Mouse (Mus musculus) forebrain, embryonic 14.5 days (tissue): ENCODE measurements around the gene Chrna1. TPM values are rescaled to one million over a fixed set of nuclear protein-coding genes. Genes with fewer than 3 reads are reported as not detected.

Experiments used
- ATAC-seq: fragments of 200-750 bp; cut with Nextera tagmentation; 2 replicates; pipeline ENCODE4 v1.8.0; 2017; ENCODE audit warnings: mild to moderate bottlenecking, moderate library complexity
- DNase-seq: peaks from one replicate; pipeline ENCODE4 v3.0.0-alpha.2; 2015; ENCODE audit warnings: low spot score
- H3K27ac ChIP-seq: fragments of 300-500 bp; sonication (generic); 2 replicates; pipeline ENCODE4 v1.5.1; 2014; ENCODE audit warnings: low read depth, mild to moderate bottlenecking, control low read depth, low read length, moderate library complexity
- H3K27me3 ChIP-seq: fragments of 300-500 bp; sonication (generic); replicated peaks from 2 replicates; pipeline ENCODE4 v1.6.1; 2014; ENCODE audit warnings: low read length, control low read depth, mixed read lengths; ENCODE audit not compliant: control insufficient read depth, insufficient read depth
- H3K36me3 ChIP-seq: fragments of 300-500 bp; sonication (generic); 2 replicates; pipeline ENCODE4 v1.6.1; 2014; ENCODE audit warnings: low read length, control low read depth; ENCODE audit not compliant: control insufficient read depth, insufficient read depth
- H3K4me1 ChIP-seq: fragments of 300-500 bp; sonication (generic); 2 replicates; pipeline ENCODE4 v1.6.1; 2014; ENCODE audit warnings: antibody characterized with exemption, low read length, control low read depth; ENCODE audit not compliant: control insufficient read depth, insufficient read depth
- H3K4me2 ChIP-seq: fragments of 300-500 bp; sonication (generic); 2 replicates; pipeline ENCODE4 v1.6.1; 2014; ENCODE audit warnings: mild to moderate bottlenecking, control low read depth, low read length
- H3K4me3 ChIP-seq: fragments of 300-500 bp; sonication (generic); 2 replicates; pipeline ENCODE4 v1.5.1; 2014; ENCODE audit warnings: low read depth, low read length, control low read depth
- H3K9ac ChIP-seq: fragments of 300-500 bp; sonication (generic); 2 replicates; pipeline ENCODE4 v1.6.1; 2014; ENCODE audit warnings: mild to moderate bottlenecking, low read length, control low read depth, moderate library complexity
- H3K9me3 ChIP-seq: fragments of 300-500 bp; sonication (generic); replicated peaks from 2 replicates; pipeline ENCODE4 v1.6.1; 2016; ENCODE audit warnings: low read length, control low read depth, mixed read lengths; ENCODE audit not compliant: control insufficient read depth
- WGBS: fragments of 180-500 bp; shearing (Covaris S2); extraction: QIAGEN DNeasy Blood & Tissue Kit; methylation state at CpG from one replicate; pipeline ENCODE4 v1.1.7; 2014; 5-methylcytosine and 5-hydroxymethylcytosine counted together
- polyA plus RNA-seq: library from polyadenylated mRNA; unstranded; fragments of >200 nt; fragmentation: Nextera tagmentation; extraction: Ambion mirVana; gene quantifications from 2 replicates; pipeline ENCODE4 v1.2.1, GENCODE M21; 2014

Gene Chrna1
- polyA plus RNA-seq, 1 experiment from 2014 or later: 0.09 TPM

DNA sequence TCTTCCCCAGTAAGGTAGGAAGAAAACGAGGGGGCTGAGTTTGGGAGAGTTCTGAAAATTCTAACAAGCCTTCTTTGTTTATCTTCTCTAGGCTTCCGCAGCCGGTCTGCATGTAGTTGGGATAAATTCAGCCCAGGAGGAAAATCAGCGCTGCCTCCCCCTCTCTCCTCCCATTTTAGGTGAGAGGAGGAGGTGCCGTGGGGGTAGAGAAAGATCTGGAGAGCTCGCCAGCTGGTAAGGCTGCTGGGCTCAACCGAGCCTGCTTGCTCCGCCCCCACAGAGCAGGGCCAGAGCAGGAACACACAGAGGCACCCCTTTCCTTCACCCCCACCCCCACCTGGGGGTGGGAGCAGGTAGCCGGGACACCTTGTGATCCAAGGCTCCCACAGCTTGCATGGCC, 16.6 kb upstream of the Chrna1 start:
- no peak overlapping the region for H3K4me3 ChIP-seq
- ATAC-seq: no peak; the same call in 1 of the 2 replicates
- 30% methylated on average over 9 of the region's 9 CpGs for WGBS
- no peak overlapping the region; the same call in 1 of the 2 replicates for H3K4me2 ChIP-seq
- no peaks in the 10 kb centered on the region for H3K36me3 ChIP-seq
- H3K4me1 ChIP-seq: no peaks in the 10 kb centered on the region
- no peaks in the 10 kb centered on the region for H3K9me3 ChIP-seq
- H3K27me3 ChIP-seq: no peaks in the 10 kb centered on the region
- H3K27ac ChIP-seq: no peak overlapping the region
- peak; percentile 23 for DNase-seq
- no peak overlapping the region for H3K9ac ChIP-seq

DNA sequence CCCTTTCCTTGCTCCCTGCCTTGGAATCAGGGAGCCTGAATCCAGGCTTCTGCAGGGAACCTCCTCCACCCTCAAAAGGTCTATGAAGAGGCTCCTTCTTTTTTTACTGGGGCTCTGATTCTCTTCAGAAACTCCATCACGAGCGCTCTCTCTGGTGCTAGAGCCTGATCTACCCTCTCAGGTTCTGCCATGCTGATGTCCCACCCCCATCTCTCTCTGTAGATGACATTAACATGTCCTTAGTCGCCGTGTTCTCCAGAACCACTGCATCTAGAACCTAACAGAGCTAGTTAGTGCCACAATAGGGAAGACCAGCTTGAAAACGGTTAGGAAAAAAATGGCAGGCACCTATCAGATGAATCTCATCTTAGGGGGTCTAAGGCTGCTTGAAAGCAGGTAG, 16.2 kb upstream of the Chrna1 start:
- ATAC-seq (no peak), DNase-seq (no peak)
- Histone ChIP-seq H3K27ac (no peak overlapping the region), H3K36me3 (no peaks in the 10 kb centered on the region), H3K27me3 (no peaks in the 10 kb centered on the region), H3K4me1 (no peaks in the 10 kb centered on the region), H3K9ac (no peak overlapping the region), H3K4me2 (no peak overlapping the region), H3K4me3 (no peak overlapping the region), H3K9me3 (no peaks in the 10 kb centered on the region)
- WGBS: 80% methylated on average over 5 of the region's 5 CpGs

DNA sequence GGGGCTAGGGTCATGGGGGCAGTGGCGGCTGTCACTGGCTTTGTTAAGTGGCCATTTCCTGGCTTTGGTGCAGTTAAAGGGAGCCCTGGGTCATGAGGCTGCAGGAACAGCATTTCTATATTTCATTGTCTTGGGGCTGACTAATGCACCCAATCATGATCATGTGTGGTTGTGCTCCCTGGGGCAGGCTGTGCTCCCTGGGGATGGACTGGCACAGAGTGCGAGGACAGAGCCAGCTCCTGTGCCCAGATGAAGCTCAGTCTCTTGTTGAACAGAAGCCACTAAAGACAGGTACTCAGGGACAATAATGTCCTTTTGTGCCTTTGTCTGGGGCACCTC, 12.9 kb upstream of the Chrna1 start:
- Histone ChIP-seq H3K4me3 (no peak overlapping the region), H3K4me2 (no peak overlapping the region), H3K9ac (no peak overlapping the region), H3K9me3 (no peaks in the 10 kb centered on the region), H3K27ac (no peak overlapping the region), H3K27me3 (no peaks in the 10 kb centered on the region), H3K36me3 (no peaks in the 10 kb centered on the region), H3K4me1 (peaks cover 6% of the 10 kb centered on the region)
- DNase-seq (no peak), ATAC-seq (no peak)
- 80% methylated on average over 2 of the region's 2 CpGs for WGBS

DNA sequence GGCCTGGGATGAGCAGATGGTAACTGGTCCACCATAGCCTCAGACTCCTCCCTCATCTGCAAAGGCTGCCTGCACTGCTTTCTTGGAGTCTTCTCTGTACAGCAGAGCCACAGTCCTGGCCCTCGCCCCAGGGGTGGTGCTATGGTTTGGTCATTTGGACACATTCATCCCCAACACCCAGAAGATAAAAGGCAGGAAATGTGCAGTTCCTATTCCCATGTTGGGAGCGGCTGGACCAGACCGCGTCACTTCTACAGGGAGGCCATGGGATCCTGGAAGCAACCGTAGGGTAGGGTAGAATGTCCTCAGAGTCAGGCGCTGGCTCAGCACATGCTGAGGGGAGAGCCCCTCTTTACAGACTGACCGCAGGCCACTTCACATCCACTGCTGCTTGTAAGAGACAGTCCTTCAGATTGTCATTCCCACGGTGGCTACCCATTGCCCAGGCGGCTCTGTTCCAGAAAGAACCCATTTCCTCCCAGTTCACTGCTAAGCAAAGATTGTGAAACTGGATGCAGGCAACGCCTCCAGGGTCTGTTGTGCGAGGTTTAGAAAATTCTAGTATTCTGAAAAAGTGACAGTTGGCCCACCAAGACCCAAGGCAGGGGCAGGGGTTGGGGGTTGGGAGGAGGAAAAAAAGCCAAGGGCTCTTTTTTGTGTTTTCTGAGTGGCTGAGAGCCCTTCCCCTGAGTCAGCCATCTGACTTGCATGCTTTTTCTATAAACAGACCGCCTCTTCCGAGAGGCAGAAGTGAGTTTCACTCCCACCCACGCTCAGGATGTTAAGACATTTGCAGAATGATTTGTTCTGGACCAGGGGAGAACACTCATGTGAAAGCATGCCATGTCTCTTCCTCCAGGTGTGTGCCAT, 12.3 kb upstream of the Chrna1 start:
- H3K4me1 ChIP-seq: peaks cover 6% of the 10 kb centered on the region
- H3K36me3 ChIP-seq: no peaks in the 10 kb centered on the region
- H3K4me2 ChIP-seq: no peak overlapping the region
- ATAC-seq (no peak), DNase-seq (no peak)
- H3K27me3 ChIP-seq: no peaks in the 10 kb centered on the region
- no peak overlapping the region for H3K9ac ChIP-seq
- no peaks in the 10 kb centered on the region for H3K9me3 ChIP-seq
- H3K4me3 ChIP-seq: no peak overlapping the region
- WGBS: 81% methylated on average over 14 of the region's 14 CpGs
- no peak overlapping the region for H3K27ac ChIP-seq

DNA sequence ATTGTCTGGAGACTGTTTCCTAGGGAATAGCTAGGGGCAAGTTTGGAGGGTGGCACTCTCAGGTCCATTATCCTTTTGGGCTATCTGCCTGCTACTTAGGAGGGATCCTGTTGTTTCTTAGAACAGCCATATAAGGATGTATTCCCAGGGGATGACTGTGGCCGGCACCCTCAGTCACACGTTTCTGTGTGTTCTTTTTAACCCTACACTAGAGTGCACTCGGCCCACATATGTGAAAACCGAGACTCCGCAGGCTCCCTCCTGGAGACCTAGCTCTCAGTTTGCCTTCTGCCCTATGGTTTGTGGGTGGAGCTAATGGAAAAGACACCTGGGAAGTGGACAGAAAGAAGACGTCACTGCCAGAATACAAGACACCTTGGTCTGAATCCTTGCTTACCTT, 11.1 kb upstream of the Chrna1 start:
- Histone ChIP-seq H3K4me3 (no peak overlapping the region), H3K36me3 (no peaks in the 10 kb centered on the region), H3K27ac (no peak overlapping the region), H3K27me3 (no peaks in the 10 kb centered on the region), H3K9me3 (no peaks in the 10 kb centered on the region), H3K9ac (no peak overlapping the region), H3K4me1 (peaks cover 6% of the 10 kb centered on the region), H3K4me2 (no peak overlapping the region)
- ATAC-seq (no peak), DNase-seq (no peak)
- WGBS: 56% methylated on average over 6 of the region's 6 CpGs

DNA sequence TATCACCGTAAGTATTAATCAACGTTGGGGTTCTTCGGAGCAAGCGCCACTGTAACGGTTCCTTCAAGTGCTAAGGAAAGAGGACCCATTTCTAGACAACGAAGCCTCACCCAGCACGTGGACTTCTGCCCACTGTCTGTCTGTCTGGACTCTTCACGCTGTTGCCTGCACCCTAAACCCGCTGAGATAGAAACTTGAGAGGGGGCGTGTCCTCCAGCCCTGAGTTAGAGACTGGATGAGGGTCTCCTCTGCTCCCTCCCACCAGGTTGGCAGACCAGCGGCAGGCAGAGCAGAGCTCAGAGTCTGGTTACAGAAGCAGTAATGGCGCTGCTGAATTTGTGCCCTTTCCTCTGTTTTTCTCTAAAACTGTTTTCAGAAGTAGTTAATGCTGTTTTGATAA, 10.0 kb upstream of the Chrna1 start:
- DNase-seq (peak; percentile 49), ATAC-seq (peak; percentile 48)
- peak overlapping the region; percentile 40 for H3K4me2 ChIP-seq
- H3K9me3 ChIP-seq: no peaks in the 10 kb centered on the region
- no peak overlapping the region for H3K27ac ChIP-seq
- no peaks in the 10 kb centered on the region for H3K36me3 ChIP-seq
- 15% methylated on average over 12 of the region's 12 CpGs for WGBS
- H3K4me3 ChIP-seq: no peak overlapping the region
- H3K4me1 ChIP-seq: peaks cover 6% of the 10 kb centered on the region
- no peak overlapping the region for H3K9ac ChIP-seq
- H3K27me3 ChIP-seq: no peaks in the 10 kb centered on the region

DNA sequence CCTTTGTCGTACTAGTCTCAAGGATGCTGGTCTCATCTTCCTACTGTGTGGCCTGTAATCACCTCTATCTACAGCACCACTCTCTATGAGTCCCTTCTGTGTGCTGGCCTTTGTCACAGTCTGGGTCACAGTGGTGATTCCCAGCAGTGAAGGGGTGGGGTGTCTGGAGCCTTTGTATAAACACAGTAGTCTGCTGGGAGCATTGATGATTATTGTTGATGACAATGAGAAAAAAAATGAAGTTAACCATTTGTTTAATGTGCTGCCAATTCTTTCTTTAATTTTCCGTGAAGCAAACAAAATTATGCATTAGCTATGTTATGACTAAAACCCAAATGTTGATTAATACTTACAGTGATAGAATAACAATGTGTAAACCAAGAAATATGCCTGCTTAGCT, 8.8 kb upstream of the Chrna1 start:
- no peak overlapping the region for H3K4me2 ChIP-seq
- H3K9ac ChIP-seq: no peak overlapping the region
- H3K27me3 ChIP-seq: 0 out of 2 replicates have a peak, but pooled peaks cover under 1% of the 10 kb centered on the region
- DNase-seq (no peak), ATAC-seq (no peak)
- WGBS: 77% methylated on average over 2 of the region's 2 CpGs
- no peaks in the 10 kb centered on the region for H3K36me3 ChIP-seq
- H3K27ac ChIP-seq: no peak overlapping the region
- H3K4me1 ChIP-seq: peaks cover 6% of the 10 kb centered on the region
- H3K4me3 ChIP-seq: no peak overlapping the region
- no peaks in the 10 kb centered on the region for H3K9me3 ChIP-seq

DNA sequence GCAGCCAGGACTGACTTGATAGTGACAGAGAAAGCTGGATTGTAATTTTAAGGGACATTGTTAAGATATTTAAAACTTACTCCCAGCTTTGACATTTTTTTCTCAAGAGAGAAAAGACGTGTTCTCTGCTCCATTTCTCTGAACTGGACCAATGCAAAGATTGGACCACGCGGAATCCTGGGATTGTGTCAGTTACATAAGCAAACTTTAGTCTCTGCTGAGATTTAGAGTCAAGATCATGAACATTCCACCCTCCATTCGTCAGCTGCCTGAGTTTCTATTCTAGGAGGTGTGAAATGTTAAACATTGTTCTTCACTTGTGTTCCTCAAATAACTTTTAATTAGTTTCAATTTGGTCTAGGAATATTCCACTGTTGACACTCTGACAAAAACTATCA, 7.0 kb upstream of the Chrna1 start:
- Histone ChIP-seq H3K4me2 (no peak overlapping the region), H3K4me1 (peaks cover 6% of the 10 kb centered on the region), H3K9me3 (no peaks in the 10 kb centered on the region), H3K36me3 (no peaks in the 10 kb centered on the region), H3K9ac (no peak overlapping the region), H3K27me3 (0 out of 2 replicates have a peak, but pooled peaks cover 4% of the 10 kb centered on the region), H3K4me3 (no peak overlapping the region), H3K27ac (no peak overlapping the region)
- WGBS: 62% methylated on average over 4 of the region's 4 CpGs
- ATAC-seq (no peak), DNase-seq (no peak)

DNA sequence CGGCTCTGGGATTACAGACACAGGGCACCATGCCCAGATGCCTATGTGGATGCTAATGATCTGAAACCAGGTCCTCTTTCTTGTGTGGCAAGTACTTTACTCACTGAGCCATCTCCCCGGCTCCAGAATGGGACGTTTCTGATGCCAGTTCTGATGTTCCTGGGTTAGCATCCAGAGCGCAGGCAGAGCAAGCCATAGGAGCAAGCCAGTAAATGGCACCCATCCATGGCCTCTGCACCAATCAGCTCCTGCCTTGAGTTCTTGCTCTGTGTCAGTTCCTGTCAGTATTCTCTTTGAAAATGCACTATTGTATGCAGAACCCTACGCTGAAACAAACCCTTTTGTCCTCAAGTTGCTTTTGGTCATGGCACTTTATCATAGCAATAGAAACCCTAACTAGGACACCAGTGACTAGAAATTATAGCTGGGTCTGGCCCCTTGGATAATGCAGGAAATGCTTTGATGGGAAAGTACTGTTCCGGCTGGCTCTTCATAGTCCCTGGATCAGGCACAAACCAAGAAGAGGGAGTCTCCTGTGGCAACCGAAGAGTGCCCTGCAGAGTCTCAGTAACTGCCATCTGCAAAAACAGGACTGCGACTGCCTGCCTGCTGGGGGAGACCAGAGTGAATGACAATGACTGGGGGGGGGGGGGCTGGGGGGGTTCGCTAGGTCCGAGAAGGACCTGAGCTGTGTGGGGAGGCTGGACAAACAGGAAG, 6.4 kb upstream of the Chrna1 start:
- Histone ChIP-seq H3K9me3 (no peaks in the 10 kb centered on the region), H3K4me2 (no peak overlapping the region), H3K9ac (no peak overlapping the region), H3K27ac (no peak overlapping the region), H3K4me1 (peaks cover 6% of the 10 kb centered on the region), H3K4me3 (no peak overlapping the region), H3K27me3 (0 out of 2 replicates have a peak, but pooled peaks cover 4% of the 10 kb centered on the region), H3K36me3 (no peaks in the 10 kb centered on the region)
- DNase-seq (no peak), ATAC-seq (no peak)
- WGBS: 50% methylated on average over 10 of the region's 10 CpGs
